Mouse (Mus musculus): Measurements from ENCODE around the gene Mapk1. TPM values are rescaled to one million over a fixed set of nuclear protein-coding genes. Genes with fewer than 3 reads are reported as not detected.
"Not testable (repeated sequence)": the region's sequence is repeated elsewhere in the genome, so short reads cannot be mapped to it uniquely, and the experiment has no call there.

Gene Mapk1
- polyA plus RNA-seq, 1 experiment from 2014 or later, result 183 TPM

DNA sequence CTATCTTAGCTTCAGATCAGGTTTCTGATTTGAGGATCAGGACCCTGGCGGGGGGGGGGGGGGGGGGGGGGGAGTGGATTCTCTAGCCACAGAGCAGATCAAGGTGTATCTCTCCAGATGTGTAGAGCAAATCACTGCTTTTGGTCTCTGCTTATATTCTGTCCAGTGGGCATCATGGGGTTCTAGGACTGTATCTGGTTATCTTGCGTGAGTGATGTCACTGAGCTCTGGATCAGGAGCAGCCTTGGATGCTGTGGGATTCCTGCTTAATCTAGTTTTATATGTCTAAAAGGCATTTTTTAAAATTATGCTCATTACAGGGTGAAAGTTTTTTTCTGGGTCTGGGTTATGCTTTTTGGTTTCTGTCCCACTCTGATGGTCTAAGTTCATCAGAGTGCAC lies 546 bp upstream of the Mapk1 start:
- H3K9ac ChIP-seq (ENCODE audit: low read depth, low read length), result peak overlapping the region; percentile 95
- peak; percentile 65 for ATAC-seq
- 40% methylated on average over 2 of the region's 2 CpGs for WGBS
- H3K4me2 ChIP-seq (ENCODE audit: low read length), result peak overlapping the region; percentile 79
- H3K4me1 ChIP-seq (ENCODE audit: control insufficient read depth, insufficient read depth, low read depth, low read length), result peaks cover 18% of the 10 kb centered on the region
- peak overlapping the region; percentile 98 for H3K4me3 ChIP-seq (ENCODE audit: low read length)
- no peaks in the 10 kb centered on the region for H3K9me3 ChIP-seq (ENCODE audit: control insufficient read depth, low read length)
- H3K27me3 ChIP-seq (replicated peaks; ENCODE audit: control insufficient read depth, insufficient read depth, low read length), result no peaks in the 10 kb centered on the region
- peak overlapping the region; percentile 97 for H3K27ac ChIP-seq (ENCODE audit: low read depth, low read length)
- H3K36me3 ChIP-seq (ENCODE audit: control insufficient read depth, insufficient read depth, low read length), result peaks cover 4% of the 10 kb centered on the region; the same call in 1 of the 2 replicates

DNA sequence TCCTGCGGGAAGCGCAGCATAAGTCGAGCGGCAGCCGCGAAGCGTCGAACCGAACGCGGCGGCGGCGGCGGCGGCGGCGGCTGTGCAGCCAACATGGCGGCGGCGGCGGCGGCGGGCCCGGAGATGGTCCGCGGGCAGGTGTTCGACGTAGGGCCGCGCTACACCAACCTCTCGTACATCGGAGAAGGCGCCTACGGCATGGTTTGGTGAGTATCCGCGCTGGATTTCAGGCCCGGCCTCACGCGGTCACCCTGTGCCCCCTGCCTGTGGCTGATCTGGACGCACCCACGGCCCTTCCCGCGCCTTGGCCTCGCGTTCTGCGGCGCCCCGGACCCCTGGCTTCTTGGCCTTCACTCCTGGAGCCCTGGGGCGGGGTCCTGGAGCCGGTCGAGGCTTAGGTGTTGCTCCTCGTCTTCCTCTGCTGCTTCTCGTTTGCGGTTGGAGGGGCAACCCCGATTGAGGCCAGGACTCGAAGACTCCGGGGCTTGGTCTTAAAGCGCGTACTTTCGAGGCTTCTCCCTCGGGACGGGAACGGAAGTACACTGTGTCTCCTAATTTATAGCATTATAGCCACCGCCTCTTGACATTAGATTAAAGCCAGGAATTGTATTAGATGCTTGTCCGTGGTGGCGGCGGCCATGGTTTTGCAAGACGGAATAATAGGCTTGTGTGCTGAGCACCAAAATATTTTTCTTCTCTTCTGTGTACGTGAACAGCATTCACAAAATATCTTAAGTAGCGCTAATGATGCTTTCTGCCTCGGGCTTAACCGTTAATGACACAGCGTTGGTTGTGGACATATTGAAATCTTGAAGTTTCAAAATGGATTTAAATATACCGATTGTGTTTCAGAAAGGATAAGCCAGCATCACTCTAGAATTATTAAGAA lies 596 bp downstream of the Mapk1 start:
- H3K36me3 ChIP-seq (ENCODE audit: control insufficient read depth, insufficient read depth, low read length), result peaks cover 4% of the 10 kb centered on the region; the same call in 1 of the 2 replicates
- no peaks in the 10 kb centered on the region for H3K9me3 ChIP-seq (ENCODE audit: control insufficient read depth, low read length)
- under 1% methylated on average over 65 of the region's 75 CpGs for WGBS
- H3K4me2 ChIP-seq (ENCODE audit: low read length), result peak overlapping the region; percentile 69
- peak overlapping the region; percentile 97 for H3K27ac ChIP-seq (ENCODE audit: low read depth, low read length)
- H3K4me3 ChIP-seq (ENCODE audit: low read length), result peak overlapping the region; percentile 98
- H3K4me1 ChIP-seq (ENCODE audit: control insufficient read depth, insufficient read depth, low read depth, low read length), result peaks cover 18% of the 10 kb centered on the region
- H3K27me3 ChIP-seq (replicated peaks; ENCODE audit: control insufficient read depth, insufficient read depth, low read length), result no peaks in the 10 kb centered on the region
- peak overlapping the region; percentile 95 for H3K9ac ChIP-seq (ENCODE audit: low read depth, low read length)
- peak; percentile 70 for ATAC-seq

DNA sequence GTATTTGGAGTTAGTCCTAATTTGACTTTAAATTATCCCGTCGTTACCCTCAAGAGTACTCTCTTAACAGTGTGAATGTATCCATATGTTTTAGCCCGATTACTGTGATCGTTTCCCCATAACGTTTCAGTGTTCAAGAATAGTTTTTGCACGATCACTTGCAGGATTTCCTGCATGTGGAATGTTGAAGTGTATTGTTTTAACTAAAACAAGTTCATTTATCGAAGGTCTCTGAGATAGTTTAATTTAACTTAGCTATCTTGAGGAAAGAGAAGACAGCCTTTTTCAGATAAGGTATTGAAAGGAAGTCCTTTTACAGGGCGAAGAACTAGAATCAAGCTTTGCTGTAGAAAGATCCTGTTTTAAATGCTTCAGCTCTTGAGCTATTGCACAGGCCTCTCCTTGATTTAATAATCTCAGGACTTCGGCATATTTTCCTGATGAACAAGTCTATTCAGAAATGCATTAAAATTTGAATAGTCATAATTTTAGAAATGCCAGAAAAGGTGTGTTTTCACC lies 1.3 kb downstream of the Mapk1 start:
- Histone ChIP-seq H3K27ac (ENCODE audit: low read depth, low read length) (no peak overlapping the region), H3K4me2 (ENCODE audit: low read length) (peak overlapping the region; percentile 69), H3K36me3 (ENCODE audit: control insufficient read depth, insufficient read depth, low read length) (peaks cover 4% of the 10 kb centered on the region; the same call in 1 of the 2 replicates), H3K9me3 (ENCODE audit: control insufficient read depth, low read length) (no peaks in the 10 kb centered on the region), H3K9ac (ENCODE audit: low read depth, low read length) (peak overlapping the region; percentile 95), H3K4me3 (ENCODE audit: low read length) (peak overlapping the region; percentile 98), H3K4me1 (ENCODE audit: control insufficient read depth, insufficient read depth, low read depth, low read length) (peaks cover 18% of the 10 kb centered on the region), H3K27me3 (replicated peaks; ENCODE audit: control insufficient read depth, insufficient read depth, low read length) (no peaks in the 10 kb centered on the region)
- ATAC-seq, result no peak
- WGBS, result 21% methylated on average over 9 of the region's 9 CpGs

DNA sequence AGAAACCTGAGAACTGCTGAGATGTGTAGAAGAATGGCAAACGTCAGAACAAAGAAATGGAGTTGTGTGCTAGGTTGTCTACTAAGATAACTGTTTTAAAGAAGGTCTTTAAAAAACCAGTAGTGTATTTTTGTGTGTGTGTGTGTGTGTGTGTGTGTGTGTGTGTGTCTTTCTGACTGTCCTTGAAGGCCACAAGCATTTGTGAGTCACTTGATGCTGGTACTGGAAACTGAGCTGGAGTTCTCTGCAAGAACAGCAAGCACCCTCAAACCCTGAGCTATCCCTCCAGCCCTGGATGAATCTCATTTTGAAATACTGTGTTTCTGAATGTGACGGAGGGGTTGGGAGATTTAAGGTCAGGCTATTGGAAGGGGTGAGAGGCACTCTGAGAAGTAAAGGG lies 4.1 kb downstream of the Mapk1 start:
- Histone ChIP-seq H3K9ac (ENCODE audit: low read depth, low read length) (no peak overlapping the region), H3K36me3 (ENCODE audit: control insufficient read depth, insufficient read depth, low read length) (peaks cover 4% of the 10 kb centered on the region; the same call in 1 of the 2 replicates), H3K4me2 (ENCODE audit: low read length) (no peak overlapping the region), H3K27me3 (replicated peaks; ENCODE audit: control insufficient read depth, insufficient read depth, low read length) (no peaks in the 10 kb centered on the region), H3K4me1 (ENCODE audit: control insufficient read depth, insufficient read depth, low read depth, low read length) (peaks cover 20% of the 10 kb centered on the region), H3K9me3 (ENCODE audit: control insufficient read depth, low read length) (no peaks in the 10 kb centered on the region), H3K27ac (ENCODE audit: low read depth, low read length) (no peak overlapping the region), H3K4me3 (ENCODE audit: low read length) (no peak overlapping the region)
- 82% methylated on average over 2 of the region's 2 CpGs for WGBS
- ATAC-seq, result no peak

DNA sequence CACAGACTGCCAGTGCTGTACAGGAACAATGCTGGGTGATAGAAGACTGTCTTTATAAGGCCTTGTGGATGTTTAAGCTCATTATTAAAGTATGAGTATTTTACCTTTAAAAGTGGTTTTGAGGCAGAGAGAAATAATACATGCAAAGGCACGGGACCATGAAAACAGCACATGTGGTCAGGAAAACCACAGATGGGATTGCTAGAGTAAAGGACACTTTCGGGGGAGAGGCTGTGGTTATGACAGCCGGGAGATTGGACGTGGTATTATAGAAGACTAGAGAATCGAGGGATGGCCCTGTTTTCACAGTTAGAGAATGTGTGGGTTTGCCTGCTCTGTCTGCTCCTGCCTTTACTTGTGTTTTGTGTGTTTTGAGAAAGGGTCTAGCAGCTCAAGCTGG lies 5.7 kb downstream of the Mapk1 start:
- H3K9me3 ChIP-seq (ENCODE audit: control insufficient read depth, low read length), result no peaks in the 10 kb centered on the region
- peaks cover 18% of the 10 kb centered on the region for H3K4me1 ChIP-seq (ENCODE audit: control insufficient read depth, insufficient read depth, low read depth, low read length)
- H3K9ac ChIP-seq (ENCODE audit: low read depth, low read length), result no peak overlapping the region
- H3K27me3 ChIP-seq (replicated peaks; ENCODE audit: control insufficient read depth, insufficient read depth, low read length), result no peaks in the 10 kb centered on the region
- no peak overlapping the region for H3K27ac ChIP-seq (ENCODE audit: low read depth, low read length)
- no peak overlapping the region for H3K4me2 ChIP-seq (ENCODE audit: low read length)
- H3K4me3 ChIP-seq (ENCODE audit: low read length), result no peak overlapping the region
- H3K36me3 ChIP-seq (ENCODE audit: control insufficient read depth, insufficient read depth, low read length), result peaks cover 4% of the 10 kb centered on the region; the same call in 1 of the 2 replicates
- 92% methylated on average over 5 of the region's 5 CpGs for WGBS
- no peak for ATAC-seq

DNA sequence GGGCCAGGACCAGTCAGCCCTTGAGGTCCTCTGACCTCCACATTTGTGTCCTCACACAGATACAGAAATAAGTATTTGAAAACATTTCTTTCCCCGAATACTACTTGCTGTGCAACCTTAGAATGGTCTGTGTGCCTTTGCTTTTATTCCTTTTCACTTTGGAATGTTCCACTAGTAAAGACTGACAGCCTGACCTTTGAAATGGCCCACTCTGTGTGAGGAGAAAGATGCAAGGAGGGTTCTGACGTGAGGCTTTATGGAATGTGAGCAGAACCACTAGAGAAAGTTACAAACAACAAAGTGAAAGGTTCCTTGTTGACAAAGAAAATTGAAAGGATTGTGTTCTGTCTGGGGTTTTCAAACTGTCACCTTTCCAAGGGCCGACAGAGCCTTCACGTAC lies 6.8 kb downstream of the Mapk1 start:
- Histone ChIP-seq H3K9ac (ENCODE audit: low read depth, low read length) (no peak overlapping the region), H3K4me3 (ENCODE audit: low read length) (no peak overlapping the region), H3K9me3 (ENCODE audit: control insufficient read depth, low read length) (no peaks in the 10 kb centered on the region), H3K4me2 (ENCODE audit: low read length) (no peak overlapping the region), H3K27ac (ENCODE audit: low read depth, low read length) (no peak overlapping the region), H3K36me3 (ENCODE audit: control insufficient read depth, insufficient read depth, low read length) (peaks cover 4% of the 10 kb centered on the region; the same call in 1 of the 2 replicates), H3K27me3 (replicated peaks; ENCODE audit: control insufficient read depth, insufficient read depth, low read length) (no peaks in the 10 kb centered on the region), H3K4me1 (ENCODE audit: control insufficient read depth, insufficient read depth, low read depth, low read length) (peaks cover 13% of the 10 kb centered on the region)
- 82% methylated on average over 4 of the region's 4 CpGs for WGBS
- no peak for ATAC-seq

DNA sequence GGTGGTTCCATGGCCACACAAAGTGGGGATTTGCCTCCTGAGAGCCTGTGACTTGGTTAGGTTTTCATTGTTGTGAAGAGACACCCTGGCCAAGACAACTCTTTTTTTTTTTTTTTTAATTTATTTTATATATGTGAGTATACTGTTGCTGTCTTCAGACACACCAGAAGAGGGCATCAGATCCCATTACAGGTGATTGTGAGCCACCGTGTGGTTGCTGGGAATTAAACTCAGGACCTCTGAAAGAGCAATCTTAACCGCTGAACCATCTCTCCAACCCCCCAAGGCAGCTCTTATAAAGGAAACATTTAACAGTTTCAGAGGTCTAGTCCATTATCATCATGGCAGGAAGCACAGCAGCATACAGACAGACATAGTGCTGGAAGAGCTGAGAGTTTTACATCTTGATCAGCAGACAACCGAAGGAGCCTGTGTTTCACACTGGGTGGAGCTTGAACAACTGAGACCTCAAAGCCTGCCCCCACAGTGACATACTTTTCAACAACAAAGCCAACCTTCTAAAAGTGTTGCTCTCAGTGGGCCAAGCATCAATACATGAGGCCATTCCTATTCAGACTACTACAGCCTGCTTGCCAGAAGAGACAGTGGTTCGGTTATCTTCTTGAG lies 11.4 kb downstream of the Mapk1 start:
- Histone ChIP-seq H3K4me2 (ENCODE audit: low read length) (no peak overlapping the region), H3K4me1 (ENCODE audit: control insufficient read depth, insufficient read depth, low read depth, low read length) (peaks cover 2% of the 10 kb centered on the region; the same call in 1 of the 2 replicates), H3K9ac (ENCODE audit: low read depth, low read length) (no peak overlapping the region), H3K9me3 (ENCODE audit: control insufficient read depth, low read length) (no peaks in the 10 kb centered on the region), H3K27ac (ENCODE audit: low read depth, low read length) (no peak overlapping the region), H3K36me3 (ENCODE audit: control insufficient read depth, insufficient read depth, low read length) (no peaks in the 10 kb centered on the region), H3K4me3 (ENCODE audit: low read length) (no peak overlapping the region), H3K27me3 (replicated peaks; ENCODE audit: control insufficient read depth, insufficient read depth, low read length) (no peaks in the 10 kb centered on the region)
- no peak for ATAC-seq
- WGBS, result 74% methylated on average over 4 of the region's 4 CpGs

DNA sequence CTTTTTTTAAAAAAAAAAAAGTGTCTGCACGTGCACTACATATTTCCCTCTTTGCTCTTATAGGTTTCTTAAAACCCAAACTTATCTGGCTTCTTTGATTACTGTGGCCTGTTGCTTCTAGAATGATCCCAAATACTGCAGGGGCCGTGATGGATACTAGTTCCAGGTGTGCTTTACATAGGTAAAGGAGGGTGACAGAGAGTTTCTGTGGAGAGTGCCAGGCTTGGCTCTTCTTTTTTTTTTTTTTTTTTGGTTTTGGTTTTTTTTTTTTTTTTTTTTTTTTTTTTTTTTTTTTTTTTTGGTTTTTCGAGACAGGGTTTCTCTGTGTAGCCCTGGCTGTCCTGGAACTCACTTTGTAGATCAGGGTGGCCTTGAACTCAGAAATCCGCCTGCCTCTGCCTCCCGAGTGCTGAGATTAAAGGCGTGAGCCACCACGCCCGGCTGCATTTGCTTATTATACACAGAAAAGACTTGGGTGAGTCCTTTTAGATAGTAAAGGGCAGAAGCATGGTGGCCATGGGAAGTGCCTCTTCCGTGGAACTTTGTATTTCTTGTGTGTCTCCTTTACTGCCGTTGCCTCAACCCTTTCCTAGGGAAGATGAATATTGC lies 13.0 kb downstream of the Mapk1 start:
- H3K36me3 ChIP-seq (ENCODE audit: control insufficient read depth, insufficient read depth, low read length); H3K4me1 ChIP-seq (ENCODE audit: control insufficient read depth, insufficient read depth, low read depth, low read length); H3K9me3 ChIP-seq (ENCODE audit: control insufficient read depth, low read length); H3K9ac ChIP-seq (ENCODE audit: low read depth, low read length); ATAC-seq; H3K27ac ChIP-seq (ENCODE audit: low read depth, low read length); H3K27me3 ChIP-seq (replicated peaks; ENCODE audit: control insufficient read depth, insufficient read depth, low read length); H3K4me3 ChIP-seq (ENCODE audit: low read length); H3K4me2 ChIP-seq (ENCODE audit: low read length): not testable (repeated sequence)
- 89% methylated on average over 10 of the region's 10 CpGs for WGBS

DNA sequence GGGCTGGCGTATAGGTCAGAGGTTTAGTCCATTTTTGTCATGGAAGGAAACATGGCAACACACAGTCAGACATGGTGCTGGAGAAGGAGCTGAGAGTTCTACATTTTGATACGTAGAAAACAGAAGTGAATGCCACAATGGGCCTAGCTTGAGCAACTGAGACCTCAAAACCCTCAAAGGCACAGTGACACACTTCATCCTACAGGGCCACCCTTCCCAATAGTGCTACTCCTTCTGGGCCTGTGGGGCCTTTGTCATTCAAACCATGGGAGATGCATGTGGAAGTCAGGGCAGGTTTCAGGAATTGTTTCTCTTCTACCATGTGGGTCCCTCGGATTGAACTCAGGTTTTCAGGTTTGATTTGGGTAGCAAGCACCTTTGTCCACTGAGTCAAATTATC lies 17.9 kb downstream of the Mapk1 start:
- H3K4me2 ChIP-seq (ENCODE audit: low read length), result no peak overlapping the region
- no peak for ATAC-seq
- 86% methylated on average over 3 of the region's 3 CpGs for WGBS

More for the DNA sequence above, 17.9 kb downstream of the Mapk1 start:
- no peaks in the 10 kb centered on the region for H3K9me3 ChIP-seq (ENCODE audit: control insufficient read depth, low read length)
- no peak overlapping the region for H3K27ac ChIP-seq (ENCODE audit: low read depth, low read length)
- H3K4me3 ChIP-seq (ENCODE audit: low read length), result no peak overlapping the region
- no peaks in the 10 kb centered on the region for H3K27me3 ChIP-seq (replicated peaks; ENCODE audit: control insufficient read depth, insufficient read depth, low read length)
- no peaks in the 10 kb centered on the region for H3K36me3 ChIP-seq (ENCODE audit: control insufficient read depth, insufficient read depth, low read length)
- no peak overlapping the region for H3K9ac ChIP-seq (ENCODE audit: low read depth, low read length)
- H3K4me1 ChIP-seq (ENCODE audit: control insufficient read depth, insufficient read depth, low read depth, low read length), result 0 out of 2 replicates have a peak, but pooled peaks cover 5% of the 10 kb centered on the region

Measured in hindbrain, embryonic 16.5 days (tissue).